In genomic region chr7:44929204-44930151, GRCm38 (mm10) we compare ENCODE assay signal across 8 mouse cellular contexts. TPM values are rescaled to one million over a fixed set of nuclear protein-coding genes. Genes with fewer than 3 reads are reported as not detected.
DNase-seq lines count a peak whose midpoint lies in the region; ATAC-seq and TF ChIP-seq lines count a peak whose summit lies in the region.

Ap2a1 (minus strand) TSS chr7:44929496.

- H3K4me1 ChIP-seq in erythroblast, embryonic 14.5 days (ENCODE audit: control insufficient read depth): peaks cover 53% of the 10 kb centered on the region
- H3K4me1 ChIP-seq in heart, embryonic 11.5 days (ENCODE audit: control insufficient read depth, insufficient read depth, low read length): peaks cover 14% of the 10 kb centered on the region
- H3K4me1 ChIP-seq in kidney, embryonic 16.5 days (ENCODE audit: insufficient read depth, low read length): peaks cover 15% of the 10 kb centered on the region
- peaks cover 7% of the 10 kb centered on the region for H3K4me1 ChIP-seq in liver, adult 2 months (ENCODE audit: control insufficient read depth, insufficient read depth, low read length)

- H3K79me2 ChIP-seq in C2C12 (ENCODE audit: control insufficient read depth, insufficient read depth) (peaks cover 40% of the 10 kb centered on the region), myocyte (ENCODE audit: control insufficient read depth, insufficient read depth) (peaks cover 21% of the 10 kb centered on the region)
- peaks cover 16% of the 10 kb centered on the region for H3K79me2 ChIP-seq in liver, adult 2 months (ENCODE audit: control insufficient read depth, insufficient read depth, low read length)

- no peaks in the 10 kb centered on the region for H3K9me3 ChIP-seq in erythroblast, embryonic 14.5 days (ENCODE audit: control insufficient read depth, low read length)
- H3K9me3 ChIP-seq in heart, embryonic 11.5 days (replicated peaks; ENCODE audit: control insufficient read depth, low read length): no peaks in the 10 kb centered on the region
- H3K9me3 ChIP-seq in kidney, embryonic 16.5 days (ENCODE audit: low read length): no peaks in the 10 kb centered on the region

- peak; percentile 78 for TF ChIP-seq POLR2A in brain, embryonic 14.5 days (IDR thresholded peaks at IDR 0.05; ENCODE audit: borderline replicate concordance, extremely low read depth, insufficient read depth, insufficient read length, poor library complexity, severe bottlenecking)
- TF ChIP-seq POLR2A in liver, adult 2 months (IDR thresholded peaks at IDR 0.05; ENCODE audit: extremely low read depth, insufficient read depth, low read length): peak; percentile 83
- TF ChIP-seq POLR2A in myocyte (IDR thresholded peaks at IDR 0.05; ENCODE audit: insufficient read length, low read depth): peak; percentile 89

- H3K27ac ChIP-seq in heart, embryonic 11.5 days (ENCODE audit: low read depth, low read length): peak within 1 kb of the TSS; percentile 86
- peak within 1 kb of the TSS; percentile 97 for H3K27ac ChIP-seq in kidney, embryonic 16.5 days (ENCODE audit: low read length)
- peak within 1 kb of the TSS; percentile 83 for H3K27ac ChIP-seq in liver, adult 2 months (replicated peaks; ENCODE audit: insufficient read depth, low read depth, low read length)

- peaks cover 19% of the 10 kb centered on the region for H3K79me3 ChIP-seq in C2C12 (ENCODE audit: low read depth)

- peak within 1 kb of the TSS; percentile 65 for H3K4me3 ChIP-seq in C2C12 (ENCODE audit: insufficient read depth, poor library complexity, severe bottlenecking)
- peak within 1 kb of the TSS; percentile 88 for H3K4me3 ChIP-seq in erythroblast, embryonic 14.5 days (replicated peaks)
- H3K4me3 ChIP-seq in heart, embryonic 11.5 days (ENCODE audit: low read depth, low read length): peak within 1 kb of the TSS; percentile 99
- H3K4me3 ChIP-seq in kidney, embryonic 16.5 days (ENCODE audit: low read length): peak within 1 kb of the TSS; percentile 98
- H3K4me3 ChIP-seq in liver, adult 2 months (ENCODE audit: insufficient read depth, low read depth, low read length): peak within 1 kb of the TSS; percentile 99
- H3K4me3 ChIP-seq in myocyte: peak within 1 kb of the TSS; percentile 54

- peak within 1 kb of the TSS; percentile 95 for H3K9ac ChIP-seq in heart, embryonic 11.5 days (ENCODE audit: low read depth, low read length)
- H3K9ac ChIP-seq in kidney, embryonic 16.5 days (replicated peaks; ENCODE audit: low read length): peak within 1 kb of the TSS; percentile 95
- H3K9ac ChIP-seq in liver, adult 2 months (ENCODE audit: low read depth, low read length): peak within 1 kb of the TSS; percentile 99

- H3ac ChIP-seq in C2C12 (ENCODE audit: control insufficient read depth, insufficient read length, low read depth) (peak within 1 kb of the TSS; percentile 76), myocyte (ENCODE audit: control insufficient read depth, insufficient read length) (peak within 1 kb of the TSS; percentile 64)

- DNase-seq in brain, embryonic 14.5 days (ENCODE audit: low read depth): peak; percentile 100
- DNase-seq in liver, adult 2 months (ENCODE audit: extremely low read depth, low read depth, low spot score): peak; percentile 99
- peak; percentile 100 for DNase-seq in splenic B cell, adult 2 months (ENCODE audit: low read depth, low spot score)

- WGBS in heart, embryonic 11.5 days (ENCODE audit: insufficient replicate concordance): under 1% methylated on average over 84 of the region's 84 CpGs
- under 1% methylated on average over 83 of the region's 84 CpGs for WGBS in kidney, embryonic 16.5 days
- WGBS in liver, adult 2 months: under 1% methylated on average over 84 of the region's 84 CpGs

- peak within 1 kb of the TSS; percentile 83 for H3K4me2 ChIP-seq in heart, embryonic 11.5 days
- peak within 1 kb of the TSS; percentile 80 for H3K4me2 ChIP-seq in kidney, embryonic 16.5 days (replicated peaks; ENCODE audit: low read depth, low read length)
- peak within 1 kb of the TSS; percentile 95 for H3K4me2 ChIP-seq in myocyte (ENCODE audit: low read depth)

- H3K36me3 ChIP-seq in C2C12 (ENCODE audit: control insufficient read depth, insufficient read depth): peaks cover 5% of the 10 kb centered on the region
- H3K36me3 ChIP-seq in erythroblast, embryonic 14.5 days (ENCODE audit: control insufficient read depth): peaks cover 34% of the 10 kb centered on the region
- H3K36me3 ChIP-seq in heart, embryonic 11.5 days (ENCODE audit: control insufficient read depth, insufficient read depth, low read length): peaks cover 8% of the 10 kb centered on the region
- peaks cover 8% of the 10 kb centered on the region for H3K36me3 ChIP-seq in kidney, embryonic 16.5 days (ENCODE audit: insufficient read depth, low read length)
- H3K36me3 ChIP-seq in liver, adult 2 months (ENCODE audit: control insufficient read depth, insufficient read depth, low read length): no peaks in the 10 kb centered on the region
- no peaks in the 10 kb centered on the region for H3K36me3 ChIP-seq in myocyte (ENCODE audit: control insufficient read depth, insufficient read depth)
- H3K36me3 ChIP-seq in splenic B cell, adult 2 months (ENCODE audit: control insufficient read depth, insufficient read depth, low read length, poor library complexity, severe bottlenecking): no peaks in the 10 kb centered on the region

- H3K27me3 ChIP-seq in C2C12 (ENCODE audit: control insufficient read depth, insufficient read depth, insufficient read length) (no peaks in the 10 kb centered on the region), myocyte (ENCODE audit: control insufficient read depth, insufficient read depth, insufficient read length) (no peaks in the 10 kb centered on the region)
- no peaks in the 10 kb centered on the region for H3K27me3 ChIP-seq in erythroblast, embryonic 14.5 days (ENCODE audit: control insufficient read depth)
- H3K27me3 ChIP-seq in heart, embryonic 11.5 days (ENCODE audit: control insufficient read depth, insufficient read depth, low read length): no peaks in the 10 kb centered on the region
- H3K27me3 ChIP-seq in kidney, embryonic 16.5 days (ENCODE audit: insufficient read depth, low read length): no peaks in the 10 kb centered on the region
- no peaks in the 10 kb centered on the region for H3K27me3 ChIP-seq in liver, adult 2 months (ENCODE audit: control insufficient read depth, insufficient read depth, low read length)
- no peaks in the 10 kb centered on the region; the same call in 1 of the 2 replicates for H3K27me3 ChIP-seq in splenic B cell, adult 2 months (ENCODE audit: control insufficient read depth, insufficient read depth, low read length, poor library complexity, severe bottlenecking)

- ATAC-seq in heart, embryonic 11.5 days (replicated peaks; ENCODE audit: insufficient number of reproducible peaks, low FRiP score, low TSS enrichment): peak; percentile 99
- peak; percentile 99 for ATAC-seq in kidney, embryonic 16.5 days (ENCODE audit: low FRiP score, low TSS enrichment)

- no peak for TF ChIP-seq CTCF in C2C12 (IDR thresholded peaks at IDR 0.05; ENCODE audit: control insufficient read depth, insufficient read depth, insufficient read length)
- no peak for TF ChIP-seq CTCF in brain, embryonic 14.5 days (IDR thresholded peaks at IDR 0.05; ENCODE audit: borderline replicate concordance, extremely low read depth, insufficient read depth, insufficient read length)
- TF ChIP-seq CTCF in liver, adult 2 months (IDR thresholded peaks at IDR 0.05; ENCODE audit: low read depth, low read length): no peak

TF ChIP-seq in C2C12, 6 proteins besides CTCF, POLR2A, EP300 and RAD21:
- TF ChIP-seq USF1 (IDR thresholded peaks at IDR 0.05; ENCODE audit: low read depth) (no peak), MAX (IDR thresholded peaks at IDR 0.05) (no peak), CEBPB (IDR thresholded peaks at IDR 0.05; ENCODE audit: low read depth) (no peak)

TF ChIP-seq in myocyte, 11 proteins besides CTCF, POLR2A, EP300 and RAD21:
- no peak for TF ChIP-seq MYOG (IDR thresholded peaks at IDR 0.05; ENCODE audit: control insufficient read depth in 1 of 3, insufficient read depth in 1 of 3, insufficient read length in 2 of 3, low read depth in 2 of 3)
- peak; percentile 86 for TF ChIP-seq POLR2AphosphoS2 (IDR thresholded peaks at IDR 0.05; ENCODE audit: insufficient read length, low read depth)

RNA-seq across cellular contexts. Expression of gene Ap2a1, which starts in this region (rescaled TPM):
- polyA plus RNA-seq in C2C12 (2012; fragmentation: generic; extraction: Trizol) (129 TPM), myocyte (2012; fragmentation: generic; extraction: Trizol) (125 TPM)
- 165 and 185 TPM in 2 replicates for polyA plus RNA-seq in brain, embryonic 14.5 days (2012; rRNA removed)
- 48.1 and 53.1 TPM in 2 replicates for polyA plus RNA-seq in erythroblast, embryonic 14.5 days (2012)
- polyA plus RNA-seq in heart, embryonic 11.5 days (2014; fragmentation: Nextera tagmentation; extraction: Ambion mirVana): 69.1 and 77.3 TPM in 2 replicates
- 72.9 and 75.3 TPM in 2 replicates for polyA plus RNA-seq in kidney, embryonic 16.5 days (2015; fragmentation: Nextera tagmentation; extraction: Ambion mirVana)
- total RNA-seq in liver, adult 2 months (2014; rRNA removed): 14.5 and 18.3 TPM in 2 replicates
- polyA plus RNA-seq in liver, adult 2 months (2012; rRNA removed): 32.8 and 38.2 TPM in 2 replicates

Comparison
In these comparisons a context has a peak if more than half of its experiments do, and no peak if none do; other contexts are left out.
1. Peak in every context shown above with its lines: DNase-seq, ATAC-seq, H3K4me3 ChIP-seq and H3K27ac ChIP-seq.